Mouse (Mus musculus) G1E-ER4 (cell line): ENCODE data around the gene Mbnl3. TPM values are rescaled to one million over a fixed set of nuclear protein-coding genes. Genes with fewer than 3 reads are reported as not detected.

Source experiments
- GATA1 ChIP-seq: IDR thresholded peaks from one replicate; pipeline ENCODE4 v1.8.0; 2012; ENCODE audit warnings: low read length, inconsistent platforms
- polyA plus RNA-seq: library from polyadenylated mRNA; stranded (reverse); fragments of >175 nt; gene quantifications from 2 replicates; pipeline ENCODE4 v1.2.3, GENCODE M21; 2012

Mbnl3 gene
- polyA plus RNA-seq, 1 experiment: 1.9 TPM

DNA sequence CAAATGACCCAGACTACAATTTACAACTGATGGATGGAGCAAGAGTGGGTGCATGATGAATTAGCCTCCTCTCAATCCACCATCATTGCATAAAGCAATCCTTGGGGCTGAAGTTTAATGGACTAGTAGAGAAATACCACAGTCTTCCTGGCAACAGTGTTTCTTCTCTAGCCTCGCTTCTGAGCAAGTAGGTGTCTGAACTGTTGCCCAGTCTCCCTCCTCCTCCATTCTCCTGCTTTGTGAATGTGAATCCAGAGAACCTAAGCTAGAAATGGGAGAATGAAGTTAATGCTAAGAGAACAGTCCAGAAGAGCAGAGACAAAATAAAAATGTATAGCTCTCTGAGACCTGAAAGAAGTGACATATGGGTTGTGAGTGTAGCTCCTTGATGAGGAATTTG is 122.1 kb downstream of the Mbnl3 start:
- no peak for TF ChIP-seq GATA1

DNA sequence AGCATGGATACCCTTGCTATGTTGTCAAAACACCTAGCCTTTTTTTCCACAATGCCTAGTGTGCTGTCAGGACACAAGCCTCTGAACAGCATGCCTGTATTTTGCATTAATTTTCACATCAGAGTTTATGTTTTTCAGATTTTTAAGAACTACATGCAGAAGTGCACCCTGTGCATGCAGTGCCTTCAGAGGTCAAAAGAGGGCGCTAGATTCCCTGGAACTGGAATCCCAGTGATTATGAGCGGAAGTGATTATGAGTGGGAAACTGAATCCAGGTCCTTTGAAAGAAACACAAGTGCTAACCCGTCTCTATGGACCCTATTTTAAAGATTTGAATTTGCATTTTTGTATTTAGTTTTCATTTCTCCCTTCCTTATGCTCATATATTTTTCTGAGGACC is 129.6 kb downstream of the Mbnl3 start:
- TF ChIP-seq GATA1: no peak

Other genes with a start within 250 kb of the Mbnl3 start
- gene Rap2c, start 188.5 kb downstream of the Mbnl3 start, polyA plus RNA-seq: 0.93 and 1.3 TPM in 2 replicates